Comparison of ENCODE assay signal across 2 mouse cellular contexts in genomic region chr5:117433501-117433900, GRCm38 (mm10). TPM values are rescaled to one million over a fixed set of nuclear protein-coding genes. Genes with fewer than 3 reads are reported as not detected.
"Had no signal": no experiment of that assay in that cellular context is flagged by ENCODE, and none has a peak within 500 bp of the region (broad histone marks: within the 10 kb centered on the region; RNA-seq: fewer than 3 reads in every experiment).

No protein-coding gene starts in this region.

RNA-seq across cellular contexts. Expression of gene Ksr2, which starts 19.7 kb away (rescaled TPM):
- total RNA-seq: heart, postnatal 25 days had no signal
- polyA plus RNA-seq: heart, postnatal 0 days had no signal
